Mouse (Mus musculus): ENCODE data around the gene March9.

- TF ChIP-seq CTCF (IDR thresholded peaks at IDR 0.05; ENCODE audit: low read depth): no peak
- TF ChIP-seq EP300 (IDR thresholded peaks at IDR 0.05; ENCODE audit: low read depth): no peak
These were observed 22.1 kb upstream of the March9 start for GRCm38 (mm10) chr10:127081996-127082620.
